Mouse (Mus musculus) liver, postnatal 0 days (tissue): ENCODE results near the gene Otulin. TPM values are rescaled to one million over a fixed set of nuclear protein-coding genes. Genes with fewer than 3 reads are reported as not detected.
A peak's percentile ranks its signal among the peaks of the same experiment; 100 is the strongest.

Source experiments
- ATAC-seq: fragments of 200-750 bp; cut with Nextera tagmentation; 2 replicates; pipeline ENCODE4 v1.8.0; 2017; ENCODE audit warnings: mild to moderate bottlenecking, moderate library complexity
- DNase-seq: peaks from one replicate; pipeline ENCODE4 v3.0.0-alpha.2; 2016
- H3K27ac ChIP-seq: fragments of 300-500 bp; sonication (generic); 2 replicates; pipeline ENCODE4 v1.5.1; 2014; ENCODE audit warnings: antibody characterized with exemption, moderate library complexity, mild to moderate bottlenecking, low read depth
- H3K27me3 ChIP-seq: fragments of 300-500 bp; sonication (generic); 2 replicates; pipeline ENCODE4 v1.6.1; 2014; ENCODE audit warnings: low read length, control low read depth, mixed read lengths; ENCODE audit not compliant: insufficient read depth
- H3K36me3 ChIP-seq: fragments of 300-500 bp; sonication (generic); replicated peaks from 2 replicates; pipeline ENCODE4 v1.6.1; 2014; ENCODE audit warnings: mild to moderate bottlenecking, control low read depth, low read length, moderate library complexity, mixed read lengths; ENCODE audit not compliant: insufficient read depth
- H3K4me1 ChIP-seq: fragments of 300-500 bp; sonication (generic); 2 replicates; pipeline ENCODE4 v1.6.1; 2014; ENCODE audit warnings: antibody characterized with exemption, mild to moderate bottlenecking, control low read depth; ENCODE audit not compliant: insufficient read depth
- H3K4me2 ChIP-seq: fragments of 300-500 bp; sonication (generic); 2 replicates; pipeline ENCODE4 v1.6.1; 2014; ENCODE audit warnings: low read depth, mild to moderate bottlenecking, low read length, moderate library complexity, mixed read lengths
- H3K4me3 ChIP-seq: fragments of 300-500 bp; sonication (generic); 2 replicates; pipeline ENCODE4 v1.5.1; 2014; ENCODE audit warnings: low read depth, low read length
- H3K9ac ChIP-seq: fragments of 300-500 bp; sonication (generic); replicated peaks from 2 replicates; pipeline ENCODE4 v1.6.1; 2014; ENCODE audit warnings: mild to moderate bottlenecking, moderate library complexity
- H3K9me3 ChIP-seq: fragments of 300-500 bp; sonication (generic); 2 replicates; pipeline ENCODE4 v1.6.1; 2016; ENCODE audit warnings: mild to moderate bottlenecking, control low read depth, low read length, mixed read lengths
- CTCF ChIP-seq: sonication (generic); IDR thresholded peaks from 2 replicates; pipeline ENCODE4 v1.5.1; 2016; ENCODE audit warnings: antibody characterized with exemption, low read depth
- EP300 ChIP-seq: IDR thresholded peaks from 2 replicates; pipeline ENCODE4 v1.6.1; 2016; ENCODE audit warnings: antibody characterized with exemption, low read depth, mild to moderate bottlenecking
- WGBS: fragments of 180-500 bp; shearing (Covaris S2); extraction: QIAGEN DNeasy Blood & Tissue Kit; methylation state at CpG from one replicate; pipeline ENCODE4 v1.1.7; 2014; ENCODE audit not compliant: insufficient replicate concordance; 5-methylcytosine and 5-hydroxymethylcytosine counted together
- polyA plus RNA-seq: library from polyadenylated mRNA; unstranded; fragments of >200 nt; fragmentation: Nextera tagmentation; extraction: Ambion mirVana; gene quantifications from 2 replicates; pipeline ENCODE4 v1.2.1, GENCODE M21; 2015

Gene Otulin
- polyA plus RNA-seq, 1 experiment from 2014 or later = 20.8 TPM

DNA sequence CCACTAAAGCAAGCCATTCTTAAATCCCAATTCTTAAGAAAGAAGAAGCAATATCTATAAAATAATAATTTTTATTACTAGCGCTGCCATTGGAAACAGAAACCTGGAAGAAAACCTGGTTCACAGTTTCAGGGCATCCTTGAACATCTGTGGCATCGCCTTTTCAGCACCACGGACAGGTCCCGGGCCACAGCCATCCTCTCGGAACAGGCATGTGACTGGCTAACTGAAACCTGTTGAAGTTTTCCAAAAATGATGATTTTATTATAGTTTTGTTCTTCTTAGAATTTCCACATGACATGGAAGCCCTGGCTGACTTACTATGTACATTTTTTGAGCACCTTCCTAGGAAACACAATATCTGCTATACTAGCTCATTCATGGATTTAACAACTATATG lies 24.5 kb upstream of the Otulin start:
- TF ChIP-seq CTCF (no peak), EP300 (no peak)
- Histone ChIP-seq H3K27me3 (no peaks in the 10 kb centered on the region), H3K27ac (no peak overlapping the region), H3K4me3 (no peak overlapping the region), H3K9me3 (no peaks in the 10 kb centered on the region), H3K4me1 (0 out of 2 replicates have a peak, but pooled peaks cover 3% of the 10 kb centered on the region), H3K4me2 (no peak overlapping the region), H3K9ac (no peak overlapping the region), H3K36me3 (no peaks in the 10 kb centered on the region)
- ATAC-seq = no peak
- DNase-seq = peak; percentile 59
- 28% methylated on average over 5 of the region's 5 CpGs for WGBS

DNA sequence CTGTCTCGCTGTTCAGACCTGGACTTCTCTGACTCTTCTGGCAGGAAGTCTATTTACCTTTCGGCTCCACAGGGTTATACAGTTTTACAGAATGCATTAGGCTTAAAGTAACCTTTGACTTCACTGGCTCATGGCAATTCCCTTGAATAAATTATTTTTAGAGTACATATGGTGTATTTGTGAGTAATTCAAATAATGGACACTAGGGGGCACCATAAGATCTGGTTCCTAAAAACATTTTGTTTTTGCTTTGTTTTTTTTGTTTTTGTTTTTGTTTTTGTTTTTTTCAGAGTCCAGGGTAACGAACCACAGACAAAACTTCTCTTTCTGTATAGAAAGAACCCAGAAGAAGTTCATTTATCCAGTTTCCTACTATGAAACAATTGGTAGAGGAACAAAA lies 17.2 kb upstream of the Otulin start:
- no peaks in the 10 kb centered on the region for H3K27me3 ChIP-seq
- H3K4me1 ChIP-seq = no peaks in the 10 kb centered on the region
- WGBS = 41% methylated on average over 3 of the region's 3 CpGs
- no peak overlapping the region for H3K4me2 ChIP-seq
- H3K9me3 ChIP-seq = no peaks in the 10 kb centered on the region
- H3K36me3 ChIP-seq = no peaks in the 10 kb centered on the region
- DNase-seq (no peak), ATAC-seq (no peak)
- H3K9ac ChIP-seq = no peak overlapping the region
- H3K27ac ChIP-seq = no peak overlapping the region
- no peak overlapping the region for H3K4me3 ChIP-seq
- TF ChIP-seq EP300 (no peak), CTCF (peak; percentile 62)

DNA sequence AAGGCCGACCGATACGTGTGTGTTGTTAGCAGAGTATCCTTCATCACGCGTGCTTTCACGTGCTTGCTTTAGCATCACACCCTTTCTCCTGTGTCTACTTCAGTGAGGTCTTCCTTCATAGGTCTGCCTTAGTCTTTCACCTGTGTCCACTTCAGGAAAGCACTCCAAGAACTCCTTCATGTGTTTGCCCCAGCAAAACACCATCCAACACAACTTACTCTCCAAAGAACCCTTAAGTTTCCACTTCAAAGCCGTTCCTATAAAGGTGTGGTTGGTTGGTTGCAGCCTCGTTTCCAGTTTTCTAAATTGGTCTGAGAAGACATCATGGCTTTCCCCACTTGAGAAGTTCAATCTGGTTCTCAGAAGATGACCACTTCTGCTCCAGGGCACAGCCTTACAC lies 16.2 kb upstream of the Otulin start:
- DNase-seq = no peak
- no peak overlapping the region for H3K9ac ChIP-seq
- no peaks in the 10 kb centered on the region for H3K4me1 ChIP-seq
- H3K27me3 ChIP-seq = no peaks in the 10 kb centered on the region
- WGBS = 85% methylated on average over 8 of the region's 8 CpGs
- no peaks in the 10 kb centered on the region for H3K9me3 ChIP-seq
- TF ChIP-seq EP300 = no peak
- no peak for TF ChIP-seq CTCF
- no peak overlapping the region for H3K27ac ChIP-seq
- no peak overlapping the region for H3K4me3 ChIP-seq
- H3K4me2 ChIP-seq = no peak overlapping the region
- no peak for ATAC-seq
- no peaks in the 10 kb centered on the region for H3K36me3 ChIP-seq

DNA sequence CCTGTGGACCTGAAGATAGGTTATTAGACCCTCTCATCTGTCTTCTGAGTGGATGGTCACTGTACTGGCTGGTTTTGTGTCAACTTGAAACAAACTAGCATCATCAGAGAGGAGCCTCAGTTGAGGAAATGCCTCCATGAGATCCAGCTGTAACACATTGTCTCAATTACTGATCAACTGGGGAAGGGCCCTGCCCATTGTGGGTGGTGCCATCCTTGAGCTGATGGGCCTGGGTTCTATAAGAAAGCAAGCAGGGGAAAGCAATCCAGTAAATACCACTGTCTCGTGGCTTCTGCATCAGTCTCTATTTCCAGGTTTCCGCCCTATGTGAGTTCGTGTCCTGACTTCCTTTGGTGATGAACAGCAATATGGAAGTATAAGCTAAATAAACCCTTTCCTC lies 14.8 kb upstream of the Otulin start:
- 81% methylated on average over 3 of the region's 3 CpGs for WGBS
- no peaks in the 10 kb centered on the region for H3K36me3 ChIP-seq
- H3K4me2 ChIP-seq = no peak overlapping the region
- H3K4me1 ChIP-seq = no peaks in the 10 kb centered on the region
- no peaks in the 10 kb centered on the region for H3K9me3 ChIP-seq
- H3K9ac ChIP-seq = no peak overlapping the region
- H3K4me3 ChIP-seq = no peak overlapping the region
- DNase-seq (no peak), ATAC-seq (no peak)
- H3K27me3 ChIP-seq = no peaks in the 10 kb centered on the region
- TF ChIP-seq CTCF (no peak), EP300 (no peak)
- H3K27ac ChIP-seq = no peak overlapping the region

DNA sequence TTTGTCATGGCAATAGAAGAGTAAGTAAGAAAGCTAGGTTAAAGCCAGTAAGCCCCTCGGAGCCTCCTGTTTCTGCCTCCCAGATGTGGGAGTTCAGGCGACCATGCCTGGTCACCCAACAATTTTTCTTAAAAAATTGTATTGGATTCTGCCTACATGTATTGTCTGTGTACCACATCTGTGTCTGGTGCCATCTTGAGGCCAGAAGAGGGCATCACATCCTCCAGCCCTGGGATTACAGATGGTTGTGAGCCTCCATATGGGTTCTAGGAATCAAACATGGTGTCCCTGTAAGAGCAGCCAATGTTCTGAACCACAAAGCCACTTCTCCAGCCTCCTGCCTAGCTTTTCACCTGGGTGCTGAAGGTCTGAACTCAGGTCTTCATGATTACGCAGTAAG lies 12.4 kb upstream of the Otulin start:
- no peak overlapping the region for H3K4me3 ChIP-seq
- DNase-seq = peak; percentile 46
- no peaks in the 10 kb centered on the region for H3K27me3 ChIP-seq
- H3K4me1 ChIP-seq = no peaks in the 10 kb centered on the region
- TF ChIP-seq EP300 = no peak
- TF ChIP-seq CTCF = peak; percentile 76
- no peak overlapping the region for H3K9ac ChIP-seq
- H3K36me3 ChIP-seq = no peaks in the 10 kb centered on the region
- H3K27ac ChIP-seq = no peak overlapping the region
- H3K4me2 ChIP-seq = no peak overlapping the region
- no peaks in the 10 kb centered on the region for H3K9me3 ChIP-seq
- no peak for ATAC-seq
- WGBS = 75% methylated on average over 3 of the region's 3 CpGs

DNA sequence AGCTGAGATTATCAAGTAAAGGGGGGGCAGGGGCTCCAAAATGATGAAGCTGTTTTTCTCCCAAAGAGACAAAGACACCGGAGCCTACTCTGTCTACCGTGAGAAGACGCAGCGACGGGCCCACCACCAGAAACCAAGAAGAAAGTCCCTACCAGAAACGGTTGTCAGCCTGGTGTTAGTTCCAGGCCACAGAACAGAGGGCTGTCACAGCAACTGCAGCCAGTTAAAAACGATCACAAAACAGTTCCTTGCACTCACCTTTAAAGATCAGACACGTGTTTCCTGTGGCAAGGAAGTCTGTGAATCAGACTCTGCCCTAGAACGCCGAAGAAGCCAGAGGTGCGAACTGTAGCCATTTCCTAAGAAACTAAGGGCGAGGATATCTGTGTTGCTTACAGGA lies 10.7 kb upstream of the Otulin start:
- WGBS = 35% methylated on average over 12 of the region's 12 CpGs
- no peak overlapping the region for H3K9ac ChIP-seq
- DNase-seq = no peak
- no peak overlapping the region for H3K4me2 ChIP-seq
- H3K4me3 ChIP-seq = no peak overlapping the region
- no peaks in the 10 kb centered on the region for H3K9me3 ChIP-seq
- no peaks in the 10 kb centered on the region for H3K27me3 ChIP-seq
- H3K27ac ChIP-seq = no peak overlapping the region
- no peak for ATAC-seq
- H3K36me3 ChIP-seq = no peaks in the 10 kb centered on the region
- no peaks in the 10 kb centered on the region for H3K4me1 ChIP-seq
- TF ChIP-seq EP300 = no peak
- TF ChIP-seq CTCF = no peak
